Mouse (Mus musculus) olfactory bulb, adult 2 months (tissue): Measurements from ENCODE around the gene Matn1.

Experiments used
- CTCF ChIP-seq: fragments of 200-500 bp; IDR thresholded peaks from 2 replicates; pipeline ENCODE4 v1.5.1; 2012; ENCODE audit warnings: low read depth, mild to moderate bottlenecking, low read length, moderate library complexity; ENCODE audit not compliant: insufficient read depth
- POLR2A ChIP-seq: fragments of 200-500 bp; IDR thresholded peaks from 2 replicates; pipeline ENCODE4 v1.6.1; 2012; ENCODE audit warnings: mild to moderate bottlenecking, low read depth, low read length, moderate library complexity; ENCODE audit not compliant: insufficient read depth

GRCm38 (mm10) chr4:130910666-130911065, 33.5 kb upstream of the Matn1 start:
- TF ChIP-seq CTCF (no peak), POLR2A (no peak)
